Mouse (Mus musculus): ENCODE data around the gene Gm26992.

GRCm38 (mm10) chrX:103492398-103493256 lies 70.8 kb downstream of the Gm26992 start:
- TF ChIP-seq CTCF (IDR thresholded peaks at IDR 0.05; ENCODE audit: low read depth, low read length) = no peak
- no peak for TF ChIP-seq POLR2A (IDR thresholded peaks at IDR 0.05; ENCODE audit: borderline replicate concordance, low read depth, low read length)
